Mouse (Mus musculus): ENCODE results near the gene Hagh. TPM values are rescaled to one million over a fixed set of nuclear protein-coding genes. Genes with fewer than 3 reads are reported as not detected.

Gene Hagh
- polyA plus RNA-seq, 1 experiment: 92.4 TPM

- Histone ChIP-seq H3K4me1 (ENCODE audit: control insufficient read depth, insufficient read depth, low read length) (peaks cover 4% of the 10 kb centered on the region), H3K4me3 (replicated peaks; ENCODE audit: control insufficient read depth, low read depth, low read length) (no peak overlapping the region), H3K27ac (ENCODE audit: control insufficient read depth, insufficient read depth, low read depth, low read length, poor library complexity) (no peak overlapping the region)
- 85% methylated on average over 13 of the region's 13 CpGs for WGBS
- TF ChIP-seq CTCF (IDR thresholded peaks at IDR 0.05; ENCODE audit: control insufficient read depth, insufficient read depth, low read length) (no peak), POLR2A (IDR thresholded peaks at IDR 0.05; ENCODE audit: borderline replicate concordance, control insufficient read depth, low read depth, low read length) (0 out of 2 replicates have a peak, but pooled peaks have one; percentile 4)
Observed at GRCm38 (mm10) chr17:24891321-24891720, 51.4 kb downstream of the Hagh start.

- whole genome bisulfite sequencing: 93% methylated on average over 12 of the region's 12 CpGs
Observed at GRCm38 (mm10) chr17:24892785-24893184, 52.8 kb downstream of the Hagh start.

GRCm38 (mm10) chr17:24893276-24893675, 53.3 kb downstream of the Hagh start:
- 96% methylated on average over 2 of the region's 2 CpGs for WGBS
- TF ChIP-seq POLR2A (IDR thresholded peaks at IDR 0.05; ENCODE audit: borderline replicate concordance, control insufficient read depth, low read depth, low read length) (no peak), CTCF (IDR thresholded peaks at IDR 0.05; ENCODE audit: control insufficient read depth, insufficient read depth, low read length) (no peak)
- no peak overlapping the region for H3K4me3 ChIP-seq (replicated peaks; ENCODE audit: control insufficient read depth, low read depth, low read length)
- no peaks in the 10 kb centered on the region; the same call in 1 of the 2 replicates for H3K4me1 ChIP-seq (ENCODE audit: control insufficient read depth, insufficient read depth, low read length)
- no peak overlapping the region for H3K27ac ChIP-seq (ENCODE audit: control insufficient read depth, insufficient read depth, low read depth, low read length, poor library complexity)

More at GRCm38 (mm10) chr17:24892785-24893184, 52.8 kb downstream of the Hagh start:
- no peaks in the 10 kb centered on the region; the same call in 1 of the 2 replicates for H3K4me1 ChIP-seq (ENCODE audit: control insufficient read depth, insufficient read depth, low read length)
- H3K27ac ChIP-seq (ENCODE audit: control insufficient read depth, insufficient read depth, low read depth, low read length, poor library complexity): no peak overlapping the region
- TF ChIP-seq CTCF (IDR thresholded peaks at IDR 0.05; ENCODE audit: control insufficient read depth, insufficient read depth, low read length): no peak
- no peak overlapping the region for H3K4me3 ChIP-seq (replicated peaks; ENCODE audit: control insufficient read depth, low read depth, low read length)

GRCm38 (mm10) chr17:24894061-24894994, 54.4 kb downstream of the Hagh start:
- WGBS: 10% methylated on average over 31 of the region's 31 CpGs
- TF ChIP-seq CTCF (IDR thresholded peaks at IDR 0.05; ENCODE audit: control insufficient read depth, insufficient read depth, low read length): no peak
- no peak for TF ChIP-seq POLR2A (IDR thresholded peaks at IDR 0.05; ENCODE audit: borderline replicate concordance, control insufficient read depth, low read depth, low read length)
- Histone ChIP-seq H3K27ac (ENCODE audit: control insufficient read depth, insufficient read depth, low read depth, low read length, poor library complexity) (peak overlapping the region; percentile 83), H3K4me3 (replicated peaks; ENCODE audit: control insufficient read depth, low read depth, low read length) (peak overlapping the region; percentile 80), H3K4me1 (ENCODE audit: control insufficient read depth, insufficient read depth, low read length) (no peaks in the 10 kb centered on the region; the same call in 1 of the 2 replicates)

- no peaks in the 10 kb centered on the region; the same call in 1 of the 2 replicates for H3K4me1 ChIP-seq (ENCODE audit: control insufficient read depth, insufficient read depth, low read length)
- H3K4me3 ChIP-seq (replicated peaks; ENCODE audit: control insufficient read depth, low read depth, low read length): peak within 1 kb of the TSS; percentile 80
- TF ChIP-seq CTCF (IDR thresholded peaks at IDR 0.05; ENCODE audit: control insufficient read depth, insufficient read depth, low read length): no peak
- peak; percentile 66; the same call in 1 of the 2 replicates for TF ChIP-seq POLR2A (IDR thresholded peaks at IDR 0.05; ENCODE audit: borderline replicate concordance, control insufficient read depth, low read depth, low read length)
- H3K27ac ChIP-seq (ENCODE audit: control insufficient read depth, insufficient read depth, low read depth, low read length, poor library complexity): peak within 1 kb of the TSS; percentile 83
- WGBS: under 1% methylated on average over 62 of the region's 62 CpGs
Observed at GRCm38 (mm10) chr17:24894995-24895547, 55.1 kb downstream of the Hagh start, which contains the start of the genes Eme2 and Mrps34. Gene Eme2 (minus strand): TSS chr17:24895087. Gene Mrps34 (plus strand): TSS chr17:24895116.

- H3K4me1 ChIP-seq (ENCODE audit: control insufficient read depth, insufficient read depth, low read length): no peaks in the 10 kb centered on the region; the same call in 1 of the 2 replicates
- peak overlapping the region; percentile 83 for H3K27ac ChIP-seq (ENCODE audit: control insufficient read depth, insufficient read depth, low read depth, low read length, poor library complexity)
- 4% methylated on average over 23 of the region's 23 CpGs for WGBS
- TF ChIP-seq POLR2A (IDR thresholded peaks at IDR 0.05; ENCODE audit: borderline replicate concordance, control insufficient read depth, low read depth, low read length): no peak
- no peak for TF ChIP-seq CTCF (IDR thresholded peaks at IDR 0.05; ENCODE audit: control insufficient read depth, insufficient read depth, low read length)
- peak overlapping the region; percentile 80 for H3K4me3 ChIP-seq (replicated peaks; ENCODE audit: control insufficient read depth, low read depth, low read length)
Observed at GRCm38 (mm10) chr17:24895571-24896240, 55.8 kb downstream of the Hagh start.

GRCm38 (mm10) chr17:24896241-24896992, 56.5 kb downstream of the Hagh start, which contains the start of gene Nme3:
Gene Nme3 (plus strand): TSS chr17:24896500.
- peak within 1 kb of the TSS; percentile 83 for H3K27ac ChIP-seq (ENCODE audit: control insufficient read depth, insufficient read depth, low read depth, low read length, poor library complexity)
- no peaks in the 10 kb centered on the region; the same call in 1 of the 2 replicates for H3K4me1 ChIP-seq (ENCODE audit: control insufficient read depth, insufficient read depth, low read length)
- TF ChIP-seq CTCF (IDR thresholded peaks at IDR 0.05; ENCODE audit: control insufficient read depth, insufficient read depth, low read length) (no peak), POLR2A (IDR thresholded peaks at IDR 0.05; ENCODE audit: borderline replicate concordance, control insufficient read depth, low read depth, low read length) (peak; percentile 47; the same call in 1 of the 2 replicates)
- peak within 1 kb of the TSS; percentile 80 for H3K4me3 ChIP-seq (replicated peaks; ENCODE audit: control insufficient read depth, low read depth, low read length)
- 2% methylated on average over 50 of the region's 50 CpGs for WGBS

All from bone marrow, adult 2 months (tissue).